Mouse (Mus musculus) left cerebral cortex, postnatal 10 days (tissue): Measurements from ENCODE around the gene Cfap299. TPM values are rescaled to one million over a fixed set of nuclear protein-coding genes. Genes with fewer than 3 reads are reported as not detected.
"Not testable (repeated sequence)": the region's sequence is repeated elsewhere in the genome, so short reads cannot be mapped to it uniquely, and the experiment has no call there.

ENCODE experiments used
- DNase-seq, 2 experiments: peaks; one replicate each; pipeline ENCODE4 v3.0.0; 2021 to 2022; ENCODE audit warnings: low spot score in 2 of 2, mixed read lengths in 1 of 2; ENCODE audit errors: extremely low spot score in 1 of 2
- intact Hi-C: fragments of 180-260 bp; cut with DNase I; formaldehyde crosslinking; loops from one replicate; pipeline ENCODE4 v1.15.1; 2025
- total RNA-seq, 2 experiments: library from RNA; stranded (reverse); gene quantifications; 2 replicates each; pipeline ENCODE4 v1.2.3; 2021

The Cfap299 gene
- total RNA-seq, 2 experiments from 2014 or later, result 0.79 to 1.1 TPM

- intact Hi-C loops, result no loop called here
- DNase-seq, result no peak
Observed at GRCm38 (mm10) chr5:98574711-98575470, 245.8 kb downstream of the Cfap299 start.

GRCm38 (mm10) chr5:98575471-98575834 lies 246.3 kb downstream of the Cfap299 start:
- intact Hi-C loops, result no loop called here
- no peak for DNase-seq

- DNase-seq, intact Hi-C loops: not testable (repeated sequence)
Observed at GRCm38 (mm10) chr5:98576538-98576937, 247.4 kb downstream of the Cfap299 start.

GRCm38 (mm10) chr5:98578398-98578797 lies 249.3 kb downstream of the Cfap299 start:
- intact Hi-C loops, result no loop called here
- DNase-seq, result no peak

GRCm38 (mm10) chr5:98580811-98581210 lies 251.7 kb downstream of the Cfap299 start:
- intact Hi-C loops, result no loop called here
- no peak for DNase-seq

- DNase-seq, result no peak
- intact Hi-C loops, result no loop called here
Observed at GRCm38 (mm10) chr5:98582051-98582450, 252.9 kb downstream of the Cfap299 start.

- intact Hi-C loops, result no loop called here
Observed at GRCm38 (mm10) chr5:98585915-98586314, 256.8 kb downstream of the Cfap299 start.

GRCm38 (mm10) chr5:98613511-98613910 lies 284.4 kb downstream of the Cfap299 start:
- no peak for DNase-seq
- intact Hi-C loops, result no loop called here

More at GRCm38 (mm10) chr5:98585915-98586314, 256.8 kb downstream of the Cfap299 start:
- DNase-seq, result no peak

GRCm38 (mm10) chr5:98616902-98617301 lies 287.8 kb downstream of the Cfap299 start:
- intact Hi-C loops, result no loop called here
- no peak for DNase-seq

- intact Hi-C loops, result no loop called here
- no peak for DNase-seq
Observed at GRCm38 (mm10) chr5:98617416-98617815, 288.3 kb downstream of the Cfap299 start.

GRCm38 (mm10) chr5:98650345-98650744 lies 321.2 kb downstream of the Cfap299 start:
- DNase-seq, result peak in 1 of 2 experiments; percentile 7
- intact Hi-C loops, result no loop called here

- intact Hi-C loops, result no loop called here
- no peak for DNase-seq
Observed at GRCm38 (mm10) chr5:98651049-98651448, 321.9 kb downstream of the Cfap299 start.

GRCm38 (mm10) chr5:98688254-98688653 lies 359.1 kb downstream of the Cfap299 start:
- DNase-seq, result no peak
- intact Hi-C loops, result no loop called here

- DNase-seq, result no peak
- intact Hi-C loops, result no loop called here
Observed at GRCm38 (mm10) chr5:98692070-98692469, 363.0 kb downstream of the Cfap299 start.

GRCm38 (mm10) chr5:98696336-98696735 lies 367.2 kb downstream of the Cfap299 start:
- intact Hi-C loops, result no loop called here
- DNase-seq, result no peak

GRCm38 (mm10) chr5:98703963-98704362 lies 374.9 kb downstream of the Cfap299 start:
- intact Hi-C loops, result no loop called here
- no peak for DNase-seq

- no peak for DNase-seq
- intact Hi-C loops, result no loop called here
Observed at GRCm38 (mm10) chr5:98706597-98706996, 377.5 kb downstream of the Cfap299 start.

GRCm38 (mm10) chr5:98715392-98715791 lies 386.3 kb downstream of the Cfap299 start:
- DNase-seq, result no peak
- intact Hi-C loops, result no loop called here

GRCm38 (mm10) chr5:98732157-98733009 lies 403.3 kb downstream of the Cfap299 start:
- no peak for DNase-seq
- intact Hi-C loops, result no loop called here

- no peak for DNase-seq
- intact Hi-C loops, result no loop called here
Observed at GRCm38 (mm10) chr5:98733010-98733399, 403.9 kb downstream of the Cfap299 start.
